Mouse (Mus musculus): ENCODE measurements around the gene Trpm5. TPM values are rescaled to one million over a fixed set of nuclear protein-coding genes. Genes with fewer than 3 reads are reported as not detected.

The Trpm5 gene
- polyA plus RNA-seq, 1 experiment: 0.03 TPM

GRCm38 (mm10) chr7:143020040-143020439 is 74.4 kb downstream of the Trpm5 start:
- Histone ChIP-seq H3K36me3 (ENCODE audit: control insufficient read depth, insufficient read depth, low read length) (no peaks in the 10 kb centered on the region), H3K27ac (ENCODE audit: insufficient read depth, low read depth, low read length) (no peak overlapping the region), H3K4me1 (ENCODE audit: control insufficient read depth, insufficient read depth, low read length) (no peaks in the 10 kb centered on the region), H3K27me3 (replicated peaks; ENCODE audit: control insufficient read depth, insufficient read depth, low read length) (no peaks in the 10 kb centered on the region), H3K4me3 (ENCODE audit: insufficient read depth, low read depth, low read length) (no peak overlapping the region)
- TF ChIP-seq CTCF (conservative IDR thresholded peaks at IDR 0.05; ENCODE audit: insufficient read depth, insufficient read length, low read depth, low read length) (no peak), POLR2A (IDR thresholded peaks at IDR 0.05; ENCODE audit: low read depth, low read length) (no peak)
- no peak for DNase-seq

Other genes starting within 250 kb of the Trpm5 start
- 2.2 and 5.9 TPM in 2 replicates for gene Th, start 163.5 kb downstream of the Trpm5 start, polyA plus RNA-seq (2012; rRNA removed)
- gene Ascl2, start 125.4 kb downstream of the Trpm5 start, polyA plus RNA-seq (2012; rRNA removed): 0.11 and 0.30 TPM in 2 replicates
- gene Tspan32, start 89.6 kb downstream of the Trpm5 start, polyA plus RNA-seq (2012; rRNA removed): 0.99 and 5.1 TPM in 2 replicates
- gene Cd81, start 41.9 kb downstream of the Trpm5 start, polyA plus RNA-seq (2012; rRNA removed): 801 and 824 TPM in 2 replicates
- 64.8 and 74.5 TPM in 2 replicates for gene Tssc4, start 25.4 kb downstream of the Trpm5 start, polyA plus RNA-seq (2012; rRNA removed)
- 24.0 and 27.5 TPM in 2 replicates for gene Kcnq1, start 11.7 kb upstream of the Trpm5 start, polyA plus RNA-seq (2012; rRNA removed)

Data from kidney, adult 2 months (tissue).